Mouse (Mus musculus): Measurements from ENCODE around the gene D10Jhu81e.

Gene D10Jhu81e

DNA sequence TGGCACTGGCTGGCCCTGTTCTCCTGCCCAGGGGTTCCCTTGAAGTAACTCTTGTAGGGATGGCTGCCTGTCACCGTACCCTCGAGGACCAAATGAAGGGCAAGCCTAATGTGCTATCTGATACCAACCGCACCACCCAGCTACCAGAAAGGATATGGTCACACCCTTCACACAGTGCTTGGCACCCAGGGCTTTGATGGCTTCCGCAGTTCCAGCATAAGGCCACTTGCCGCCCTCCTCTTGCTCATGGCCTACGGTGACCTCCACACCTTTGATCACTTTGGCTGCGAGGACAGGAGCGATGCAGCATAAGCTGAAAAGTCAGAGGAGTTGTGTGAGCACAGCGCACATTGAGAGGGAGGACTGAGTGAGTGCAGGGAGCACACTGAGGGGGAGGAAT is 6.3 kb downstream of the D10Jhu81e start:
- no peak for DNase-seq (ENCODE audit: low read depth, low spot score)

DNA sequence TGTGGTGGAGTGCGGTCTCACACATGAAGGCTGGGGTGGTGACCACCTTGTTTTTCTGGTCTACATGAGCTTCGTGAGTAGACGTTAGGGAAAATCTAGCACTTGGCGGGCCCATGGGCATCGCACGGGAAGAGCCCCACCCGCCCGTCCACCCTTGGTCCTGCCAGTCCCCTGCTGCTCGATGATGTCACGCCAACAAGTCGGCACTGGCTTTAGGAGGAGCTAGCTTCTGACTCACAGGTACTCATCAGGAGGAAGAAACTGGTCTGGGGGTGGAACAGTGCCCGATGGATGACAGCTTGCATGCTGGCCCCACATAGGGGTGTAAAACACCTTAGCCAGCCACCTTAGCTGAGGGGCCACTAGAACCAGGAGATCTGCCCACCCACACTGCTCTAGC is 6.9 kb downstream of the D10Jhu81e start:
- DNase-seq (ENCODE audit: low read depth, low spot score), result no peak

- DNase-seq (ENCODE audit: low read depth, low spot score), result no peak
These were observed 8.5 kb downstream of the D10Jhu81e start for GRCm38 (mm10) chr10:78161096-78161495.

DNA sequence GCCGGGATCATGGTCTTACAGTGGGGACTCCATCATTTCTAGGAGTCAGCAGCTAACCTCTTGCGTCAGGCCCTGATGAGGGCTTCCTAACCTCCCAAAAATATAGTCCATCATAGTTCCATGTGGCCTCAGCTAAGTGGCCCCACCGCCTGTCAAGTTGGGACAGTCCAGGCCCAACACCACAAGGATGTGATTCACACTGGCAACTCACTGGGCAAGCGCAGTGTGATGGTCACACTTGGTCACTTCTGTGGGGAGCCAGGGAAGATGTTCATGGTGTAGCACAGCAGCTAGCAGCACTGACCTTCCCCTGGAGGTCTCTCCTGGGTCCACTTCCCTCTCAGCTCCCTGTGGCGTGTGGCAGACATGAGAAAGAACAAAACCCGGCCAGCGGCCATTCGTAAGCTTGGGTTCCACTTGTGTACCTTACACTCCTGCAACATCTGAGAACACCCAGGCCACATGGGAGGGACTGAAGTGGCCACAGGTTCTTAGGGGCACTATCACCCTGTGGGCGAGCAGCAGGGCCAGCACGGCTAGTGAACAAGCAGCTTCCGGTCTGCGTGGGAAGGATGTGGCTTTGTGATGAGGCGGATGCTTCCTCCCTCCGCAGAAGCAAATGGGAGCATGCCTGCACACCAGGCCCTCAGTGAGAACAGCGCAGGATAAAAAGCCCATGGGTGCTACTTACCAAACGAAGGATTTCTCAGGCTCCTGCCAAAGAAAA is 9.1 kb downstream of the D10Jhu81e start:
- DNase-seq (ENCODE audit: low read depth, low spot score), result no peak

DNA sequence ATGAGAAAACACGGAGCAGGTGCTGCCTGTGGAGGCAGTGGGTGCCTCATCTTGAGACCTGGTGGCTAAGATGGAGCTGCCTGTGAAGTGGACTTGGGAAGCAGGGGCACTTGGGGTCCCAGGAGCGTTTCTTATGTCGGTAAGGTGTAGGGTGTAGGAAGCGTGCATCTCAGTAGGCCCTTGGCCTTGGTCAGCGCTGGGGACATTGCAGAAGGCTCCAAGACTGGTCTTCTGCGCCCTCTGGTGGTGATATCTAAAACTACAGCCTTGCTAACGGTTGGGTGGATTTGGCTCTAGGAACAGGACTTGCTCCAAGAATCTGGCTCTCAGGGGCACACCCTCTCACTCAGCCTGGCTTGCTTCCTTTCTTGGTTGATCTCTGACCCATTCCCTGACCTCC is 9.7 kb downstream of the D10Jhu81e start:
- peak; percentile 92 for DNase-seq (ENCODE audit: low read depth, low spot score)

- peak; percentile 63 for DNase-seq (ENCODE audit: low read depth, low spot score)
These were observed 10.2 kb downstream of the D10Jhu81e start for GRCm38 (mm10) chr10:78159252-78159878.

DNA sequence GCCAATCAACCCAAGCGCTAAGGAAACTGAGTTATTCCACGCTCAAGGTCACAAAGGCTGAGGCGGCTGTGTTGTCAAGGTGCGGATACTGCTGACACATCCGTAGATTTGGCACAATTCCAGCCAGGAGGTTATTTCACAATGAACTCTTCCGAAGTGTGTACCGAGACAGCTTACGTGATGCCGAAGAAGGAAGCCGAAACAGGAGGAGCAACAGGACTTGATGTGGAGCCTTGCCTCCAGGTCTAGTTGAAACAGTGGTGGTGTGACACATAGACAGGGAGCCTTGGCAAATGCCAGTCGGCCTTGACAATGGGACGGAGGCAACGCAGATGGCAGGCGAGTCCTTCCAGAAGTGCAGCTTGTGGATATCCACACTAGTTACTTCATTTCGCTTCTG is 11.5 kb downstream of the D10Jhu81e start:
- no peak for DNase-seq (ENCODE audit: low read depth, low spot score)

DNA sequence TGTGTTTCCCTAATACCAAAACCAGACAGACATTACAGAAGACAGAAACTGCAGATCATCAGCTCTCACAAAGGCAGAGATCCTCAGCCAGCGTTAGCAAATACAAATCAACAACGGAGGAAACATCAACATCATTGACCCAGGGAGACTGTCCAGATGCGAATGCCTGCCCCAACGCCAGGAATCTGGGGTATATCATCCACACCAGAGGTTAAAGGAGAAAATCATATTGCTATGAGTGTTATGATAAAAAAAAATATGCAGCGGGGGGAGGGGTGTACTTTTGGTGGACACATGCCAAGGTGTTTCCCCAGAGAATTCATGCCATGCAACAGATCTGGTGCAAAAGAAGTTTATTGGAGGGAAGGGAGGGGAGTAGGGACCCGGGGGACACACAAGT is 12.7 kb downstream of the D10Jhu81e start:
- no peak for DNase-seq (ENCODE audit: low read depth, low spot score)

- no peak for DNase-seq (ENCODE audit: low read depth, low spot score)
These were observed 20.5 kb downstream of the D10Jhu81e start for GRCm38 (mm10) chr10:78148834-78149766.

DNA sequence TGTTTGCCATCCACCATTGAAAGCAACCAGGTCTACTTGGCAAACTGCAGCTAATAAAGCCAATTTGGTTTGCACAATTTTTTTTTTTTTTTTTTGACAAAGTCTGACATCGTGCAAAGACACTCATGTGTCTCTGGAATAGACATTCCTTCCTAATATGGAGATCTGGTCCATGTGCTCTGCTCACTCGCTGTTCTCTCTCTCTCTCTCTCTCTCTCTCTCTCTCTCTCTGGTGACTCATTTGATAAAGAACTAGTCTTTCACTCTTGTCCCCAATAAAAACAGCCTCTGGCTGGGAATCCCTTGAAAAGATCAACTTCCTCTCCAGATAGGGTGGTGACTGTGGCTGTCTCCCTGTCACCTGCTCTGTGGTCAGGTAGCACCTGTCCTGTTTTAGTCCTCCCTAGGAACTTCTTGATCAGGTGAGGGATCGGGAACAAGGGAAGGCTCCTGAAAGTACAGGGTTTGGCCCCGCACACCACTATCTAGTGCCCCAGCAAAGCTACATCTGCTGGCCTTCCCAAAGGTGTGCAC is 21.6 kb downstream of the D10Jhu81e start:
- no peak for DNase-seq (ENCODE audit: low read depth, low spot score)

- DNase-seq (ENCODE audit: low read depth, low spot score), result peak; percentile 87
These were observed 25.7 kb downstream of the D10Jhu81e start for GRCm38 (mm10) chr10:78143727-78144505.

DNA sequence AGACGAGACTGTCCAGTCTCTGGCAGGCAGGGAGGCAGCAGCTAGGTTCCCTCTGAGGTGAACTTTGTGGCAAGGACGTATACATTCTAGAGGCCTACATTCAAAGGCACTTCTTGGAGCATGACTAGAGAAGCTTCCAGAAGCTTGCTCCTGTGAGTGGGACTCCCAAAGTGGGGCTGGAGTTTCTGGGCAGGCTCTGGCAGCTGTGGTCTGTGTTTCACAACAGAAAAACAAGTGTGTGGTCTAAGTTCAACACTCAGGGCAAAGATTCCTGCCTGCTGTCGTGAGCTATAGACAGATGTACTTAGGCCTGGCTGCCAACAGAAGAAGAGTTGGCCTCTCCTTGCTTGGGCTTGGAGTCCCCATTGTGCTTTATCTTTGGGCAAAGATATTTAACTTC is 28.7 kb downstream of the D10Jhu81e start:
- DNase-seq (ENCODE audit: low read depth, low spot score), result no peak

GRCm38 (mm10) chr10:78140251-78140600 is 29.4 kb downstream of the D10Jhu81e start:
- no peak for DNase-seq (ENCODE audit: low read depth, low spot score)

GRCm38 (mm10) chr10:78139572-78140250 is 29.9 kb downstream of the D10Jhu81e start:
- no peak for DNase-seq (ENCODE audit: low read depth, low spot score)

- peak; percentile 35 for DNase-seq (ENCODE audit: low read depth, low spot score)
These were observed 30.6 kb downstream of the D10Jhu81e start for GRCm38 (mm10) chr10:78138812-78139523.

GRCm38 (mm10) chr10:78137191-78137590 is 32.4 kb downstream of the D10Jhu81e start:
- no peak for DNase-seq (ENCODE audit: low read depth, low spot score)

DNA sequence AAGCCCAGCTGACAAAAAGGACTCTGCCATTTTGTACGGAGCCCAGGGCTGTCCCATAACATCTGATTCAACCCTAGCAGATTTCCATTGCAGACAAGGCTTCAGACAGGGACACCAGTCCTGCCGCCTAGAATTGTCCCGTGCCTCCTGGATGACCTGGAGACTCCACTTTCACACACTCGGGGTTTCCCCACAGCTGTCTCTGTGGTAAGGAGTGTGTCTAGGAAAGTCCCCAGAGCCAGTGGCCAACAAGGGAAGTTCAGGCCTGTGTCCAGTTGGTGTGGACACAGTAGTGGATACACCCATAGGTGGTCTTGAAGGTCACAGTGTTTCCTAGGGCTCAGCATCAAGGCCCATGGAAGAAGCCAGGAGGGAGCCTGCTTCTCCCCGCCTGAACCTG is 33.6 kb downstream of the D10Jhu81e start:
- no peak for DNase-seq (ENCODE audit: low read depth, low spot score)

DNA sequence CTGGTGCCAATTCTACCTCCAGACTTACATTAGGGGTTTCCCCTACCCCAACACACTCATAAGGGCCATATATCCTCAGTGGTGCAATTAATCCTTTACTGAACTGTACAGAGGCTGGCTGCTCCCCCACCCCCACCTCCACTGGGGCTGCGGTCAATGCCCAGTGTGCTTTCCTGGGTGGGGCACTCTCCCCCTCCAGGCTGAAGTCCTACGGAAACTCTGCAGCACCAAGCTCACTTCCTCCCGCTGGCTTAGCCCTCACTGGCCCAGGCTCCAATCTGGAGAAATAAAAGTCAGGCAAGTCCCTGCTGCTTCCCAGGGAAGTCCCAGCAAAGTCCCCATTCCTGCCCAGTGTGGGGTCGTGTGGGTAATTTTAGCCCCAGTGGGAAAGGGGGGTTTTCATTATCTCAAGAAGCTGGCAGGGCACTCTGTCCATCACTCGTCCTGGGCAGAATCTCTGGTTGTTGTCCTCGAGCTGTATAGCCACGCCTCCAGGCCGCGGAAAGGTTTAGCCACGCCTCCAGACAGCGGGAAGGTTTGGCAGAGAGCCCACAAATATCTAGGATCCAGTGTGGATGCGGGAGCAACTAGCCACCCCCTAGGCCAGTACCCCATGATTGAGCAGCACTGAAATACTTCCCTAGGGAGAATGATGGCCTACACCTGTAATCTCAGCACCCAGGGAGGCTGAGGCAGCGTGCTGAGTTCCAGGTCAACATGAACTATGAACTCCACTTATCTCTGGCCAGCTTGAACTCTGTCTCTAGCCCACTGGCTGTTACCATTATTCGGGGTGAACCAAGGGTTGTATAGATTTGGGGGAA is 34.4 kb downstream of the D10Jhu81e start:
- no peak for DNase-seq (ENCODE audit: low read depth, low spot score)

DNA sequence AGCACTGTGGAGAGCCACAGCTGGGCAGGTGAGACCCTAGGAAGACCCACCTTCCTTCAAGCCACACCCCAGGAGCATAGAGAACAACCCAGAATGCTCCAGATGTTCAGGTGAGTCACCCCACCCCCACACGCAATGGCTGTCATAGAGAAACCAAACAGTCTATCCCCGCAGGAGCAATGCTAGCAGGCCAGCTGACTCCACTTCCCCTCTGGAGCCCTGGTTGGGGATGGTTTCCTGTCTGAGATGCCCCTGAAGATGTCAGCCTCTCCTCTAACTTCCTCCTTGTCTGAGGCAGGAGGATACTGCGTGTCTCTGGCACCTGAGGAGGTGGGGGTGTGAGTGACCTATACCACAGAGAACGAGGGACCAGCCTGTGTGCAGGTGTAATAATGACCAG is 35.2 kb downstream of the D10Jhu81e start:
- no peak for DNase-seq (ENCODE audit: low read depth, low spot score)
